Mouse (Mus musculus): ENCODE results near the gene Arpc1b.
"Not testable (repeated sequence)": the region's sequence is repeated elsewhere in the genome, so short reads cannot be mapped to it uniquely, and the experiment has no call there.

Gene Arpc1b

DNA sequence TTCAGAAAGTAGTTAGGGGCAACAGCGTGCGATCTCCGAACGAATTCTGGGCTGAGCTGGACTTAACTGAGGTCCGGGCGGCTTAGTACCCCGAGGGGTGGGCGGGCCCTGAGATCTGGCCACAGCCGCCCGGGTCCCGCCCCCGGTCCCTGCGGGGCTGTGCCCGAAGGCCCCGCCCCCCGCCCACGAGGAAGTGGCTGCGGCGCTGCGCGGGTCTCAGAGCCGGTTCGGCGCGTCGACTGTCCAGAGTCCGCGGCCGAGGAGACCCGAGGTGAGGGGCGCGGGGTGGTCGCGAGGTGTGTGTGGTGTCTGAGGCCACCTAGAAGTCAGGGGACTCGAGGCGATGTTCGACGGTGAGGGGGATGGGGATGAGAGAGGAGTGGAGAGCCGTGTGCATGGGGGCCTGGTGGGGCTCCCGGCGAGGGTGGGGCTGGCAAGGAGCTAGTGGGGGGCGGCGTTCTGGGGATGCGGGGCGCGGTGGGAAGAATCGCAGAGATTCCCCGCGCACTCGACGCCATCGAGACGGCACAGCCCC lies at the start of gene Arpc1b:
Gene Arpc1b, plus strand, starts transcription at position 145 of the 535 bp plus-strand sequence.
- peak; percentile 61 for DNase-seq (ENCODE audit: low spot score)

- DNase-seq (ENCODE audit: low spot score): no peak
These were observed 49.2 kb upstream of the Arpc1b start for GRCm38 (mm10) chr5:145064765-145065340.

DNA sequence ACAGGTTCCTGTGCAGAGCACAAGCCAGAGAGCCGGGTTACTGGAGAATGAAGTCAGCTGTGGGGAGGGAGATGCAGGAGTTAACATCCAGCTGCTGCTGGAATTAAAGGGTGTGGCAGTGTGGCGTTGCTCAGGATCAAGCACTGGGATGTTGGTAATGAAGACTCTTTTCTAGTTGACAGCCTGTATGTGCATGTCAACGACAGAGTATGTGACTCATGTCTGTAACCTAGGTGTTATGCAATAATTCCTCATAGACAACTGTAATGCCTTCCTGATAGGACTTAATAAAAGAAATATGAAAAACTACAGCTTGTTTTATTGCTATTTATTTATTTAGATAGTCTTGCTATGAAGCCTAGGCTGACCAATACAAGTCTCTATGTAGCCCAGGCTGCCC lies 45.2 kb upstream of the Arpc1b start:
- DNase-seq (ENCODE audit: low spot score): no peak

- peak; percentile 79 for DNase-seq (ENCODE audit: low spot score)
These were observed 44.3 kb upstream of the Arpc1b start for GRCm38 (mm10) chr5:145069707-145070106.

DNA sequence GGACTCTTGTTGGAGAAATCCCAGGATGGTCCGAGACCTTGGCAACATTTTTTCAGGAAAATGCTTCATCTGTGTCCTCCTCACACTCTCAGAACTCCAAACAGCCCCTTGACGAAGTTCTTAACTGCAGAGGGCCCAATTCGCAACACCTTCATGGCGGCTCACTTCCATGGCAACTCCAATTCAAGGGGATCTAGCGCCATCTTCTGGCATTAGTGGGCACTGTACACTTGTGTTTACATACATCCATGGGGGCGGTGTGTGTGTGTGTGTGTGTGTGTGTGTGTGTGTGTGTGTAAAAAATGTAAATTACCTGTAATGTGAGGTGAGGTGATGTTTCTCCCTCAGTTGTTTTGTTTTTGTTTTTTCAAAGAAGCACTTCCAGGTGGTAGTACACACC lies 42.7 kb upstream of the Arpc1b start:
- DNase-seq (ENCODE audit: low spot score): no peak

- DNase-seq (ENCODE audit: low spot score): no peak
These were observed 38.9 kb upstream of the Arpc1b start for GRCm38 (mm10) chr5:145075081-145075480.

- no peak for DNase-seq (ENCODE audit: low spot score)
These were observed 32.0 kb upstream of the Arpc1b start for GRCm38 (mm10) chr5:145081866-145082613.

- not testable (repeated sequence) for DNase-seq (ENCODE audit: low spot score)
These were observed 30.8 kb upstream of the Arpc1b start for GRCm38 (mm10) chr5:145083201-145083600.

GRCm38 (mm10) chr5:145083632-145084451 lies 30.2 kb upstream of the Arpc1b start, which contains the start of the genes Arpc1a and Kpna7:
Gene Arpc1a, plus strand, starts transcription at chr5:145083830.
Gene Kpna7, minus strand, starts transcription at chr5:145084030.
- DNase-seq (ENCODE audit: low spot score): peak; percentile 90

DNA sequence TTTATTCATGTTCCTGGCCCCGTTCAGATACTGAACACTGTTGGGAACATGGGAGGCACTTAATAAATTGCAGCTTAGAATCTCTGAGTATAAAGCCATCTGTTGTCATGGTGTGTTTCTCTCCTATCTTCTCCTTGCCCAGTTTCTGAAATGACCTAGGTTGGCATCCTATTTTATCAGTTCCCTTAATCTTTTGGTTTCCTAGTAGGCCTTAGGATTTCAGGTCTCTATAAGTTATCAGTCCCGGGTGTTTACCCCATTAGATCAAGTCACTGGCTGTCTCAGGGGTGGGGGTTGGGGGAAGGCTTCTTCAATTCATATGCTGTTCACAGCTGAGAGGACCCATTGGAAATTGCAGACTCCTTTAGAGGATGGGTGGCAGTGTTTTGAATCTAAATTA lies 29.2 kb upstream of the Arpc1b start:
- no peak for DNase-seq (ENCODE audit: low spot score)

- DNase-seq (ENCODE audit: low spot score): no peak
These were observed 25.8 kb upstream of the Arpc1b start for GRCm38 (mm10) chr5:145088186-145088585.

DNA sequence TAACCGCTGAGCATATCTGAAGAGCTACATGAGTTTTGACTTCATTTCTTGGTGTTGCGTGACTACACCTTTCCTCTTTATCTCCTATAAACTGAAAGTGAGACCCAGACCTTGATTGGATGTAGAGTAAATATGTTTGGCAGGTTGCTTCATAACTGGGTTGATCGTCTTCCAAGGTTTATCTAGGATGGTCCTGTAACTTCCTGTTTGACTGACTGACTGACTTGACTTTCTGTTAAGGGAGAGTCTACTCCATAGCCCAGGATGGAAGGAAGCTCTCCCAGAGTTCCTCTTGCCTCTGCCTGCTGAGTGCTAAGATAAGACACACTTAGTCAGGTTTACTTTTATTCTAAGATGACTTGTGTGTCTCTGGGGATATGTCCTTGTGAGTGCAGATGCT lies 24.1 kb upstream of the Arpc1b start:
- no peak for DNase-seq (ENCODE audit: low spot score)

GRCm38 (mm10) chr5:145096195-145096594 lies 17.8 kb upstream of the Arpc1b start:
- no peak for DNase-seq (ENCODE audit: low spot score)

DNA sequence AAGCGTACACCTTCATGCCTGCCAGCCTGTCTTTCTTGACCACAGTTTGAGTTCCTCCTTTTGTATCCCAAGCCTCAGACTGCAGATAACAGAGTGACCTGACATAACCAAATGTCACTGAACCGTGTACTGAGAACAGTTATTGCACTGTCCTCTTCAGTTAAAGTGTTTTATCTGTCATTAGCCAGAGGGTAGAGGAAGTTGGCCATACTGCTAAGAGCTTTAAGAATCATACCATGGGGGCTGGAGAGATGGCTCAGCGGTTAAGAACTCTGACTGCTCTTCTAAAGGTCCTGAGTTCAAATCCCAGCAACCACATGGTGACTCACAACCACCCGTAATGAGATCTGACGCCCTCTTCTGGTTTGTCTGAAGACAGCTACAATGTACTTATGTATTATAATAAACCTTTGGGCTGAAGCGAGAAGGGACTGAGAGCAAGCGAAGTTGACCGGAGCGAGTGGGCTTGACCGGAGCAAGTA lies 15.6 kb upstream of the Arpc1b start:
- no peak for DNase-seq (ENCODE audit: low spot score)

- no peak for DNase-seq (ENCODE audit: low spot score)
These were observed 13.1 kb upstream of the Arpc1b start for GRCm38 (mm10) chr5:145100960-145101359.

DNA sequence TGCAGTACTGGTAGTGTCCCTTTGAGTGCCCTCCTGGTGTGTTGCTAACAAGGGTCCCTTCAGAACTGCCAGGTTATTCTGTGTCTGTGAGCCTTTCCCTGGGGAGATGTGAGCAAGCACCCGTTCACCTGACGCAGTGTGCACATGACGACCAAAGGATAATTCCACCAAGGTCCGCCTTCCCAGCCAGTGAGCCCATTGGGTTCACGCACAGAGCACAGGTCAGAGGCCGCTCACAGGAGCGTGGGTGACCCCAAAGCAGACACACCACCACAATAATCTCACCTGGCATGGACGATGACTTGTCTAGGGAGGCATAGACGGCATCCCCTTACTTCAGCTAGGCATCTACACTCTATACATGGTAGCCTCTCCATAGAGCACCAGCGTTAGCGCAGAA lies 12.6 kb upstream of the Arpc1b start:
- DNase-seq (ENCODE audit: low spot score): not testable (repeated sequence)

DNA sequence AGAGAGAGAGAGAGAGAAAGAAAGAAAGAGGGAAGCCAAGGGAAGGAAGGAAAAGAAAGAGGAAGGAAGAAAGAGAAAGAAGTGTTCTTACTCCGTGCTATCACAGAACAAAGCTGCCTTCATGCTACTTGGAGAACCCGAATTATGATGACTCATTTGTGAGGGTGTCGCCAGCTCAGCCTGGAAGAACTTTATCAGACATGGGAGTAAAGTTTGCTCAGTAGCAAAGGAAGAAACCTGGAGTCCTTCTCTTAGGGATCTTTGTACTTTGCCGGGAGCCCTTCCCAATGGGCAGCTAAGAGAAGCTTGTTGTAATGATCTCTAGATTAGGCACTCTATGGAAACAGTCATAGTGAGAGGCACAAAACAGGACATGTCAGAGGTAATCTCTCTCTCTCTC lies 11.3 kb upstream of the Arpc1b start:
- no peak for DNase-seq (ENCODE audit: low spot score)

DNA sequence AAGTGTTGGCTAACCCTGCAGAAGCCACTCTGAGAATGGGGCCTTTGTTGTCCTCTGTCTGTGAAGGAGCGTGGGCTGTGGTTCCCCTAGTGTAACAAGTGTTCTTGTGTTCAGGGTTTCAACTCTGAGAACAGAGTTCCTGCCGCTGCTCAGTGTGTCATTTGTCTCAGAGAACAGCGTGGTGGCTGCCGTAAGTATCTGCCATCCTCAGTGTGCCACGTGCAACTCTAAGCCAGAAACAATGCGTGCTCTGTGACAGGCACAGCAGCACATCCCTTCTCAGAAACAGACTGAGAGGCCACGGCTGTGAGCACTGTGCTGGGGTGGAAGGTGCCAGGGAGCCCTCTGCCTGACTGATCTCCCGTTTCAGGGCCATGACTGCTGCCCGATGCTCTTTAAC lies 9.7 kb upstream of the Arpc1b start:
- peak; percentile 68 for DNase-seq (ENCODE audit: low spot score)

DNA sequence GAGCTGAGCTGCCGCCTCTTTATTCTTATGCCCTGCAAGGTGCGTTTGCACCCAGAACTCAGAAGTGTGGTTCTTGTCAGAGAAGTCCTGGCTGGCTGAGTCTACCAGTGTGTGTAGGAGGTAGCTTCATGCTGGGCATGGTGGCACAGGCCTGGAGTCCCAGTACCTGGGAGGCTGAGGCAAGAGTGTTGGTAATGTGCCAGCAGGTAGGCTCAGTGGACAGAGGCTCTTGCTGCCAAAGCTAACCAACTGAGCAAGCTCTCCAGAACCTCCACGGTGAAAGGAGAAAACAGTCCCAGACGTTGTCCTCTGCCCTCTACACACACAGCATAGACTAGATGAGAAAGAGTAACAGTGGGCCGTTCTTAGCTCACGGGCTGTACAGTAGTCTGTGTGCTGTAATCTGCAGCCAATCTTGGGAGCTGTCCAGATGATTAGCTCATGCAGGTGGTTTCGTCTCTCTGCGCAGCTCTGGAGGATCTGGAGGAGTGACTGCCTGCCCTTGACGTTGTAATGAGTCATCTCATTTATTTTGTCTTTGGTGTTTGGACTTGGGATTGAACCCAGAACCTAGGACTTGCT lies 8.2 kb upstream of the Arpc1b start:
- no peak for DNase-seq (ENCODE audit: low spot score)

DNA sequence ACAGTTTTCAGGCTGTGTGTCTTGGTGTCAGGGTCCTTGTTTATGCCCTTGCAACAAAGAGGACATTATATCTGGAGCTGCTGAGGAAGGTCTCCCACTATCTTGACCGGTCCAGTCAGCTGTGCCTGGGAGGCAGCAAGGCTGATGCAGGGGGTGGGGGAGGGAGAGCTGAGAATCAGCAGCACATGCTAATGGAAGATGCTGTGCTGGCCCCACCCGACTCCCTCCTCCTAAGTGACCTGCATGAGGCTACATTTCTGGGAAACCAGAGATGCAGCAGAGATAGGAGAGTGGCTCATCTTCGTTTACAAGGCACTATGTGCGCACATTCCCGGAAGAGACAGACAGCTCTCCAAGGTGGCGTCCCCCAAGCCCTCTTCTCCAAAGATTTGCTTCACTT lies 3.6 kb upstream of the Arpc1b start:
- no peak for DNase-seq (ENCODE audit: low spot score)

GRCm38 (mm10) chr5:145112566-145112965 lies 1.4 kb upstream of the Arpc1b start:
- DNase-seq (ENCODE audit: low spot score): no peak

GRCm38 (mm10) chr5:145113416-145113815 lies 599 bp upstream of the Arpc1b start:
- no peak for DNase-seq (ENCODE audit: low spot score)

All from layer of hippocampus, adult 11-12 months (tissue).